Mouse (Mus musculus): ENCODE data around the gene Cyb561d2. TPM values are rescaled to one million over a fixed set of nuclear protein-coding genes. Genes with fewer than 3 reads are reported as not detected.

The Cyb561d2 gene
- polyA plus RNA-seq (2015; fragmentation: Nextera tagmentation; extraction: Ambion mirVana), result 17.7 and 18.5 TPM in 2 replicates

DNA sequence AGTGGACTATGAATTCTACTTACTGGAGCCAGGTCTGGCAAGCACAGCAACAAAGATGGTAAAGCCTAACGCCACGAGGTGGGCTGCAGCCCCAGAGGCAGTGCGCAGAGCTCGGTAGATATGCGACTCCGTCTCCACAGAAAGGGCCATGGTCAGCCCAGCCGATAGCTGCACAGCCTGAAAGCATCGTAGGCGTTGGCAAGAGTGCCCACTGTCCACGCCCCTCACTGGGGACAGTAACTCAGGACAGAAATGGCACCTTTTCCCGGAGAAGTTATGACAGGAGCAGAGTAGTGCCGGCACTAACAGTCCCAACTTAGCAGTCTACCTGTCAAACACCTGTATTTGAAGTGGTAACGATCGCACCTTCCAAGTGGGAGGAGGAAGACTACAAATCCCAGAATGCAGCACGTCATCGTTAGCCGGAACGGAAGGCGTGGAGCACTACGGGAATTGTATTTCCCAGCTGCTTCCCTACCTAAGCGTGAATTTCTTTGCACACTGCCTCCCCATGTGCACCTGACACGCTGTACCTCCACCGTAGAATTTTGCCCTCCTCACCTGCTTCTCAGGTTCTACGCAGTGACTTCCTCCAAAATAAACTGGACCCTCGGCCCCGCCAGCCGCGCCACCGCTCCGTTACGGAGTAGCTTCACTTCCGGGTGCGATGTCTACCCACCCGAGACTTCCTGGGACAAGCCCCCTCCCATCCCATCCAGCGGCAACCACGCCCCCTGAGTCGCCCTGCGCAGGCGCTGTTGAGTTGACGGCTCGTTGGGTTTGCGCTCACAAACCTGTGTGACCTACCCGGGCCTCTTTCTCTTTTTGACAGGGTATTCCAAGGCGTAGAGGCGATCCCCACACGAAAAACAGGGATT, at the start of gene Cyb561d2, which contains the start of gene Nprl2:
Gene Cyb561d2 (minus strand): TSS at position 720 of the 878 bp plus-strand sequence.
Gene Nprl2 (plus strand): TSS at position 753 of the 878 bp plus-strand sequence.
- peak; percentile 88 for ATAC-seq (replicated peaks; ENCODE audit: extremely low read depth, insufficient read depth, low FRiP score)

DNA sequence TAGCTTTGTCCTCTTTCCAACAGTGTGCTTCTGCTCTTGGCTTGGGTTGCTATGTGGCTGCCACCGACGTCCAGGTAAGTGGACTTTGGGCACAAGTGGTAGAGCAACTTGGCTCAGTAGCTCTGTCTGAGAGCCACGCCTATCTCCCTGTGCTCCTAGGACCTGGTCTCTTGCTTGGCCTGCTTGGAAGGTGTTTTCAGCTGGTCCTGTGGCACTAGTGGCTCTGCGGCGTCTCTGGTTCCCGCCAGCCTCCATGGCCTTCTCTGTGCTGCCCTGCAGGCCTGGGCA, 48.7 kb upstream of the Cyb561d2 start:
- WGBS, result 89% methylated on average over 6 of the region's 6 CpGs
- no peak overlapping the region for H3K4me3 ChIP-seq (ENCODE audit: low read length)
- peaks cover 28% of the 10 kb centered on the region for H3K36me3 ChIP-seq (ENCODE audit: control insufficient read depth, insufficient read depth)
- no peaks in the 10 kb centered on the region for H3K9me3 ChIP-seq (replicated peaks; ENCODE audit: control insufficient read depth, low read length)
- no peaks in the 10 kb centered on the region for H3K27me3 ChIP-seq (ENCODE audit: control insufficient read depth, insufficient read depth, low read length)
- ATAC-seq (replicated peaks; ENCODE audit: extremely low read depth, insufficient read depth, low FRiP score), result no peak
- peaks cover 58% of the 10 kb centered on the region for H3K4me1 ChIP-seq (ENCODE audit: control insufficient read depth, insufficient read depth, low read length)
- no peak overlapping the region; the same call in 1 of the 2 replicates for H3K27ac ChIP-seq (ENCODE audit: low read length)
- no peak overlapping the region for H3K9ac ChIP-seq (ENCODE audit: low read length)
- peak overlapping the region; percentile 44; the same call in 1 of the 2 replicates for H3K4me2 ChIP-seq (ENCODE audit: low read depth, low read length)

More for the DNA sequence above, at the start of gene Cyb561d2, which contains the start of gene Nprl2:
- WGBS, result under 1% methylated on average over 46 of the region's 46 CpGs
- Histone ChIP-seq H3K9ac (ENCODE audit: low read length) (peak within 1 kb of the TSS; percentile 90), H3K9me3 (replicated peaks; ENCODE audit: control insufficient read depth, low read length) (no peaks in the 10 kb centered on the region), H3K27me3 (ENCODE audit: control insufficient read depth, insufficient read depth, low read length) (no peaks in the 10 kb centered on the region), H3K27ac (ENCODE audit: low read length) (peak within 1 kb of the TSS; percentile 74), H3K4me2 (ENCODE audit: low read depth, low read length) (peak within 1 kb of the TSS; percentile 99), H3K4me3 (ENCODE audit: low read length) (peak within 1 kb of the TSS; percentile 92), H3K4me1 (ENCODE audit: control insufficient read depth, insufficient read depth, low read length) (peaks cover 28% of the 10 kb centered on the region), H3K36me3 (ENCODE audit: control insufficient read depth, insufficient read depth) (peaks cover 30% of the 10 kb centered on the region)

DNA sequence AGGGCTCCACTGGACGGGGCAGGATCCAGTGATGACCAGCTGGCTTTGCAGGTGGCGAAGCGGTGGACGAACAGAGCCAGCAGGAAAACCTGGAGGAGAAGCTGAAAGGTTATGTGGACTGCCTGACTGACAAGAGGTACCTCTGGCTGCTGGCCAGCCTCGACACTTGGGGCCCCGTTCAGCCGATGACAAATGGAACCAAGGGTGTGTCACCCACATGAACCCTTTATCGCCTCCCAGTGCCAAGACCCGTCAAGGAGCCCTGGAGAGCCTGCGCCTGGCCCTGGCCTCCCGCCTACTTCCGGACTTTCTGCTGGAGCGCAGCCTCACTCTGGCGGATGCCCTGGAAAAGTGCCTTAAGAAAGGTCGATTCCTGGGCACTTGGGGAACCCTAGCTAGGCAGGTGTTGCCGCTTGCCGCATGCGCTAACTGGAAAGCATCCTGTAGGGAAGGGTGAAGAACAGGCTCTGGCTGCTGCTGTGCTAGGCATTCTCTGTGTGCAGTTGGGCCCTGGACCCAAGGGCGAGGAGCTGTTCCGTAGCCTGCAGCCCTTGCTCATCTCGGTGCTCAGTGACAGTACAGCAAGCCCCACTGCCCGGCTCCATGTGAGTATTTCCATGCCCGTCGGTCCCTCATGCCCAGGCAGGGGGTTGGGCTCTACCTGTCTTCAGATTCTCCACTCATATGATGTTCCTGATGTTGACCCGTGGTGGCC, 48.2 kb upstream of the Cyb561d2 start:
- Histone ChIP-seq H3K36me3 (ENCODE audit: control insufficient read depth, insufficient read depth) (peaks cover 28% of the 10 kb centered on the region), H3K4me3 (ENCODE audit: low read length) (peak overlapping the region; percentile 12; the same call in 1 of the 2 replicates), H3K9ac (ENCODE audit: low read length) (peak overlapping the region; percentile 51), H3K9me3 (replicated peaks; ENCODE audit: control insufficient read depth, low read length) (no peaks in the 10 kb centered on the region), H3K4me2 (ENCODE audit: low read depth, low read length) (peak overlapping the region; percentile 44), H3K27ac (ENCODE audit: low read length) (peak overlapping the region; percentile 73), H3K4me1 (ENCODE audit: control insufficient read depth, insufficient read depth, low read length) (peaks cover 58% of the 10 kb centered on the region), H3K27me3 (ENCODE audit: control insufficient read depth, insufficient read depth, low read length) (no peaks in the 10 kb centered on the region)
- ATAC-seq (replicated peaks; ENCODE audit: extremely low read depth, insufficient read depth, low FRiP score), result no peak
- WGBS, result 62% methylated on average over 25 of the region's 25 CpGs

DNA sequence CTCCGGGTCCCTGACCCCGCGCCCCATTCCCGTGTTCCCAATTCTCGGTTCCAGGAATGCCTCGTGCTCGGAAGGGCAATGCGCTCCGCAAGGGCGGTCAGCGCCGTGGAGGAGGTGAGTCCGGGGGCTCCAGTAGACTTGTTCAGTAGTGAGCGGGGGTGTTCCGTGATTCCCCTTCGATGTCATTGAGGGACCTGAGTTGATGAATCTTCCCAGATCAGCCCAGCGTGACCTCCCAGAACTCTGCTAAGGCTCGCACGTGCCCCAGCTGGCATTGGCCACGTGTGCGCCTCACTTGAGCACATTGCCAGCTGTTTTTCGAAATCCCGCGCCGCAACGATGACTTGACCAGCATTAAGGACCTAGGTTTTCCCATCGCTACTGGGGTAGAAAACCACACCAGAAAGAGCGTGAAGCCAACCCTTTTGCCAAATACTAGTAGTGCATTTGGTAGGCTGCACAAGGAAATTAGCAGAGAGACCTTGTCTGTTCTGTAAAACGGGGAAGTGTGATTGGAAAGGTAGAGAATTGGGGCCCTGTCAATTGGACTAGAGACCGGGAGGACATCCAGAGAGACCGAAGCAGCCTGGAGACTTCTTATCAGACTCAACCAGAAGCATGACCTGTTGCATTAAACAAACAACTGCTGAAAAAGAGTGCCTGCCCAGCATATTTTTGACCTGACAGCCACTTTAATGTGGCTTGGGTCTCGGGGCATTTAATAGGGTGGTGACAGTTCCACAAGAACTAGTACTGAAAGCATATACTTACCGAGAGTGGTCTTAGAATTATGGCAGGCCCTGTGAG, 46.0 kb upstream of the Cyb561d2 start:
- H3K27ac ChIP-seq (ENCODE audit: low read length), result peak overlapping the region; percentile 62
- peaks cover 44% of the 10 kb centered on the region for H3K4me1 ChIP-seq (ENCODE audit: control insufficient read depth, insufficient read depth, low read length)
- peak overlapping the region; percentile 69 for H3K4me2 ChIP-seq (ENCODE audit: low read depth, low read length)
- H3K27me3 ChIP-seq (ENCODE audit: control insufficient read depth, insufficient read depth, low read length), result no peaks in the 10 kb centered on the region
- ATAC-seq (replicated peaks; ENCODE audit: extremely low read depth, insufficient read depth, low FRiP score), result no peak; the same call in 1 of the 2 replicates
- H3K36me3 ChIP-seq (ENCODE audit: control insufficient read depth, insufficient read depth), result peaks cover 20% of the 10 kb centered on the region
- H3K9me3 ChIP-seq (replicated peaks; ENCODE audit: control insufficient read depth, low read length), result no peaks in the 10 kb centered on the region
- peak overlapping the region; percentile 69 for H3K4me3 ChIP-seq (ENCODE audit: low read length)
- H3K9ac ChIP-seq (ENCODE audit: low read length), result peak overlapping the region; percentile 75
- WGBS, result under 1% methylated on average over 33 of the region's 33 CpGs

DNA sequence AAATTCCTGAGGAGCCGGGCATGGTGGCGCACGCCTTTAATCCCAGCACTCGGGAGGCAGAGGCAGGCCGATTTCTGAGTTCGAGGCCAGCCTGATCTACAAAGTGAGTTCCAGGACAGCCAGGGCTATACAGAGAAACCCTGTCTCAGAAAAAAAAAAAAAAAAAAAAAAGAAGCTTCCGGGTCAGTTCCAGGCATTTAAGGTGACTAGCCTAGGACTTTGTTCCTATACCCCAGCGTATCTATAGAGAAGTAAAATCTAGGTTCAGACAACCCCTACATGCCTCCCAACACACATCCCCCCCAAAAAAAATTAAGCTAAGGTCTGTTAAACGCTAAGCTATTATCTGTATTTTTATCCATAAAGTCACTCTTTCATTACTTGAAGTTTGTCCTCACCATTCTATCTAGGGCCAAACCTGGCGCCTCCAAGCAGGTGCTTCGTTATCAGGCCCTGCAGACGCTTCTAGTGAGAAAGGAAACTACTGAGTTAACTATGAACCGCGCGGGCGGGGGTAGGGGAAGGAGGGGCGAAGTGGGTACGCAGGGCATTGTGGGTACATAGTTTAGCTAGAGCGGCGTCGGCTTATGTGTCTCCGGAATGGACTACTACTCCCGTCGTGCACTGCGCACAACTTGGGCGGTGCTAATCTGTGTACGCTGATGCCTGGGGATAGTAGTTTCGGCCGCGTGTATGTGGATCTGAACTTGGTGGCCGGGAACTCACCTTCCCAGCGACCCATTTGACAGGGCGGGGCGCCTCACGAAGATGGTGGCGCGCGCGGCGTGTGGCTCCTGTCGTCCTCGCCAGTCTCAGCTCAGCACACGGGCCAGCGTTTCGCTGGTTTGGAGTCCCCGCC, 45.2 kb upstream of the Cyb561d2 start, which contains the start of gene Ifrd2:
Gene Ifrd2 (plus strand): TSS at position 669 of the 859 bp plus-strand sequence.
- peak within 1 kb of the TSS; percentile 69 for H3K4me2 ChIP-seq (ENCODE audit: low read depth, low read length)
- peaks cover 36% of the 10 kb centered on the region for H3K4me1 ChIP-seq (ENCODE audit: control insufficient read depth, insufficient read depth, low read length)
- WGBS, result 10% methylated on average over 46 of the region's 46 CpGs
- no peaks in the 10 kb centered on the region for H3K27me3 ChIP-seq (ENCODE audit: control insufficient read depth, insufficient read depth, low read length)
- H3K9me3 ChIP-seq (replicated peaks; ENCODE audit: control insufficient read depth, low read length), result no peaks in the 10 kb centered on the region
- H3K36me3 ChIP-seq (ENCODE audit: control insufficient read depth, insufficient read depth), result peaks cover 18% of the 10 kb centered on the region
- H3K4me3 ChIP-seq (ENCODE audit: low read length), result peak within 1 kb of the TSS; percentile 69
- H3K27ac ChIP-seq (ENCODE audit: low read length), result peak within 1 kb of the TSS; percentile 62
- ATAC-seq (replicated peaks; ENCODE audit: extremely low read depth, insufficient read depth, low FRiP score), result peak; percentile 96
- peak within 1 kb of the TSS; percentile 75 for H3K9ac ChIP-seq (ENCODE audit: low read length)

DNA sequence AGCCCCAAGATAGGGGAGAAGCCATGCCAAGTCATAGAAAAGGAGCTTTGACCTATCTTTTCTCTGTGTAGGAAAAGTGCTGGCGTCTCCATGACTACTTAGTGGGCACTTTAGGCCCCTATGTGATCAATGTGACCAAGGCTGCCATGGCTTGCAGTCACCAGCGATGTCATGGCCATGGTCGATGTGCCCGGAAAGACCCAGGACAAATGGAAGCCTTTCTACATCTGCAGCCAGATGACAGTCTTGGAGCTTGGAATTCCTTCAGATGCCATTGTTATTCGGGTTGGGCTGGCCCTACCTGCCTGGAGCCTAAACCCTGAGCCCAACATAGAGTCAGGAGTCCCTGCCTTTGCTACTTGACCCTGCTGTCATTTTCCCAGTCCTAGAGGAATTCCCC, 44.5 kb upstream of the Cyb561d2 start:
- no peaks in the 10 kb centered on the region for H3K27me3 ChIP-seq (ENCODE audit: control insufficient read depth, insufficient read depth, low read length)
- no peak for ATAC-seq (replicated peaks; ENCODE audit: extremely low read depth, insufficient read depth, low FRiP score)
- no peaks in the 10 kb centered on the region for H3K9me3 ChIP-seq (replicated peaks; ENCODE audit: control insufficient read depth, low read length)
- H3K4me1 ChIP-seq (ENCODE audit: control insufficient read depth, insufficient read depth, low read length), result peaks cover 40% of the 10 kb centered on the region
- H3K36me3 ChIP-seq (ENCODE audit: control insufficient read depth, insufficient read depth), result peaks cover 11% of the 10 kb centered on the region
- H3K9ac ChIP-seq (ENCODE audit: low read length), result no peak overlapping the region
- H3K27ac ChIP-seq (ENCODE audit: low read length), result no peak overlapping the region
- no peak overlapping the region for H3K4me2 ChIP-seq (ENCODE audit: low read depth, low read length)
- no peak overlapping the region for H3K4me3 ChIP-seq (ENCODE audit: low read length)
- WGBS, result 85% methylated on average over 5 of the region's 5 CpGs

DNA sequence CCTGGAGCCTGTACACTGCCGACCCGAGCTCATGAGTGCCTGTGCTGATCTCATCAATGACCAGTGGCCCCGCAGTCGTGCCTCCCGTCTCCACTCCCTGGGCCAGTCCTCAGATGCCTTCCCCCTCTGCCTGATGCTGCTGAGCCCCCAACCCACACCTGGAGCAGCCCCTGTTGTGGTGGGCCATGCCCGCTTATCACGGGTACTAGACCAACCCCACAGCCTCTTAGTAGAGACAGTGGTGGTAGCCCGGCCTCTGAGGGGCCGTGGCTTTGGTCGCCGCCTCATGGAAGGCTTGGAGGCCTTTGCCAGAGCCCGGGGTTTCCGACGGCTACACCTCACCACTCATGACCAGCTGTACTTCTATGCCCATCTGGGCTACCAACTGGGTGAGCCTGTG, 41.2 kb upstream of the Cyb561d2 start:
- no peak overlapping the region for H3K4me2 ChIP-seq (ENCODE audit: low read depth, low read length)
- H3K27me3 ChIP-seq (ENCODE audit: control insufficient read depth, insufficient read depth, low read length), result no peaks in the 10 kb centered on the region
- peaks cover 3% of the 10 kb centered on the region; the same call in 1 of the 2 replicates for H3K36me3 ChIP-seq (ENCODE audit: control insufficient read depth, insufficient read depth)
- no peaks in the 10 kb centered on the region for H3K9me3 ChIP-seq (replicated peaks; ENCODE audit: control insufficient read depth, low read length)
- H3K4me1 ChIP-seq (ENCODE audit: control insufficient read depth, insufficient read depth, low read length), result peaks cover 18% of the 10 kb centered on the region
- no peak for ATAC-seq (replicated peaks; ENCODE audit: extremely low read depth, insufficient read depth, low FRiP score)
- no peak overlapping the region for H3K27ac ChIP-seq (ENCODE audit: low read length)
- no peak overlapping the region for H3K9ac ChIP-seq (ENCODE audit: low read length)
- H3K4me3 ChIP-seq (ENCODE audit: low read length), result no peak overlapping the region
- 89% methylated on average over 14 of the region's 14 CpGs for WGBS
